Mouse (Mus musculus): Measurements from ENCODE around the gene Hoxb7.

- TF ChIP-seq CTCF (IDR thresholded peaks at IDR 0.05; ENCODE audit: low read depth, low read length) (no peak), POLR2A (IDR thresholded peaks at IDR 0.05; ENCODE audit: borderline replicate concordance, low read depth, low read length) (no peak)
Measured at GRCm38 (mm10) chr11:96270996-96271540, 15.4 kb upstream of the Hoxb7 start, which contains the start of gene Hoxb9.

Data from bone marrow macrophage, adult 2 months (primary cell).